Mouse (Mus musculus): ENCODE measurements around the gene Nlrp14. TPM values are rescaled to one million over a fixed set of nuclear protein-coding genes. Genes with fewer than 3 reads are reported as not detected.

The Nlrp14 gene
- total and polyA plus RNA-seq, 2 experiments from 2014 or later: not detected

DNA sequence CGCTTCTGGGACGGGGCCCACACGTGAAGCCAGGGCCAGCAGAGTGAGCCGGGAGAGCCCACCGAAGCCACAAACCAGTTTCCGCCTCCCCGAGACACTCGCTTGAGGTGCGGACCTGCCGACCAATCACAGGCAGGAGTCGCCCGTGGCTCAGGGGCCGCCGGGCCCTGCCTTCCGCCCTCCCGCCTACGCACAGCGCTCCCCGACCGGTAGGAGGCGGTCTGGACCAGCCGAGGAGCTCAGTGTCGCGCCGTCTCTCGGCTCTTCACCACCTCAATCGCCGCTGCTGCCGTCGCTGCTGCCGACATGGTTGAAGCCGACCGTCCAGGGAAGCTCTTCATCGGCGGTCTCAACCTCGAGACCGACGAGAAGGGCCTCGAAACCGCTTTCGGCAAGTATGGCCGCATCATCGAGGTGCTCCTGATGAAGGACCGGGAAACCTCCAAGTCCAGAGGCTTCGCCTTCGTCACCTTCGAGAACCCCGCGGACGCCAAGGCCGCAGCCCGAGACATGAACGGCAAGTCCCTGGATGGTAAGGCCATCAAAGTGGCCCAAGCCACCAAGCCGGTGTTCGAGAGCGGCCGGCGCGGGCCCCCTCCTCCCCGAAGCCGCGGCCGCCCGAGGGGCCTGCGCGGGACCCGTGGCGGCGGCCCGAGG, 42.5 kb downstream of the Nlrp14 start, which contains the start of gene Rbmxl2:
Gene Rbmxl2 (plus strand): TSS at position 242 of the 657 bp plus-strand sequence.
- Histone ChIP-seq H3K4me2 (ENCODE audit: low read depth, low read length, poor library complexity, severe bottlenecking) (no peak within 1 kb of the TSS), H3K36me3 (ENCODE audit: insufficient read depth, low read length) (no peaks in the 10 kb centered on the region), H3K9ac (replicated peaks; ENCODE audit: low read length, poor library complexity, severe bottlenecking) (no peak within 1 kb of the TSS), H3K4me3 (ENCODE audit: low read depth, low read length) (peak within 1 kb of the TSS; percentile 23), H3K9me3 (ENCODE audit: low read length) (peaks cover 16% of the 10 kb centered on the region), H3K27me3 (ENCODE audit: insufficient read depth, low read length) (peaks cover 26% of the 10 kb centered on the region), H3K4me1 (ENCODE audit: insufficient read depth, low read length) (no peaks in the 10 kb centered on the region), H3K27ac (ENCODE audit: low read depth, low read length) (no peak within 1 kb of the TSS)
- ATAC-seq (ENCODE audit: low FRiP score) (no peak), DNase-seq (ENCODE audit: low spot score) (no peak)
- 49% methylated on average over 60 of the region's 70 CpGs for WGBS
- TF ChIP-seq CTCF (IDR thresholded peaks at IDR 0.05): no peak

GRCm38 (mm10) chr7:107210126-107210576, 43.4 kb downstream of the Nlrp14 start:
- Histone ChIP-seq H3K4me3 (ENCODE audit: low read depth, low read length) (peak overlapping the region; percentile 23), H3K9ac (replicated peaks; ENCODE audit: low read length, poor library complexity, severe bottlenecking) (no peak overlapping the region), H3K27ac (ENCODE audit: low read depth, low read length) (no peak overlapping the region), H3K4me2 (ENCODE audit: low read depth, low read length, poor library complexity, severe bottlenecking) (no peak overlapping the region), H3K27me3 (ENCODE audit: insufficient read depth, low read length) (peaks cover 26% of the 10 kb centered on the region), H3K9me3 (ENCODE audit: low read length) (peaks cover 16% of the 10 kb centered on the region), H3K4me1 (ENCODE audit: insufficient read depth, low read length) (no peaks in the 10 kb centered on the region), H3K36me3 (ENCODE audit: insufficient read depth, low read length) (no peaks in the 10 kb centered on the region)
- ATAC-seq (ENCODE audit: low FRiP score) (peak; percentile 38; the same call in 1 of the 2 replicates), DNase-seq (ENCODE audit: low spot score) (no peak)
- no peak for TF ChIP-seq CTCF (IDR thresholded peaks at IDR 0.05)
- WGBS: 34% methylated on average over 62 of the region's 77 CpGs

DNA sequence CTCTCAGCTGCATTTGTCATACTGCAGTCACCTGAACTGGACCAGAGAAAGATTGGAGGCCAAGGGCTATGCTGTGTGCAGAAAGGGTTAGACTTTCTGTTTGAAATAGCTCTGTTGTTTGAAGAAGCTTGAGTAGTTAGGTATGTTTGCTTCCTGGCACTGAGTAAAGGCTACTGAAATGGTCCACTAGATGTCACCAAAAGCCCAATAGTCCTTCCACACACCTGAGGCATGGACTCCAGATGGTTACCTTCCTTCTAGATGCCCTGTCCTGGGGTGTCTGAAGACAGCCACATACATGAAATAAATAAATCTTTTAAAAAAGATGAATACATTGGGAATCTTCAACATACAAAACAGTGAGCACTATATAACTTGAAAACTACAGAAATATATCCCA, 48.9 kb downstream of the Nlrp14 start:
- H3K27ac ChIP-seq (ENCODE audit: low read depth, low read length): no peak overlapping the region
- peaks cover 10% of the 10 kb centered on the region for H3K27me3 ChIP-seq (ENCODE audit: insufficient read depth, low read length)
- H3K9ac ChIP-seq (replicated peaks; ENCODE audit: low read length, poor library complexity, severe bottlenecking): no peak overlapping the region
- peak; percentile 72 for DNase-seq (ENCODE audit: low spot score)
- H3K36me3 ChIP-seq (ENCODE audit: insufficient read depth, low read length): no peaks in the 10 kb centered on the region
- H3K4me3 ChIP-seq (ENCODE audit: low read depth, low read length): no peak overlapping the region
- peak; percentile 78; the same call in 1 of the 2 replicates for ATAC-seq (ENCODE audit: low FRiP score)
- H3K4me1 ChIP-seq (ENCODE audit: insufficient read depth, low read length): no peaks in the 10 kb centered on the region
- no peaks in the 10 kb centered on the region for H3K9me3 ChIP-seq (ENCODE audit: low read length)
- TF ChIP-seq CTCF (IDR thresholded peaks at IDR 0.05): peak; percentile 87
- H3K4me2 ChIP-seq (ENCODE audit: low read depth, low read length, poor library complexity, severe bottlenecking): no peak overlapping the region

GRCm38 (mm10) chr7:107216845-107217244, 50.1 kb downstream of the Nlrp14 start:
- Histone ChIP-seq H3K27ac (ENCODE audit: low read depth, low read length) (no peak overlapping the region), H3K9ac (replicated peaks; ENCODE audit: low read length, poor library complexity, severe bottlenecking) (no peak overlapping the region), H3K4me3 (ENCODE audit: low read depth, low read length) (no peak overlapping the region), H3K4me2 (ENCODE audit: low read depth, low read length, poor library complexity, severe bottlenecking) (no peak overlapping the region), H3K27me3 (ENCODE audit: insufficient read depth, low read length) (no peaks in the 10 kb centered on the region), H3K4me1 (ENCODE audit: insufficient read depth, low read length) (no peaks in the 10 kb centered on the region), H3K9me3 (ENCODE audit: low read length) (no peaks in the 10 kb centered on the region), H3K36me3 (ENCODE audit: insufficient read depth, low read length) (no peaks in the 10 kb centered on the region)
- DNase-seq (ENCODE audit: low spot score) (no peak), ATAC-seq (ENCODE audit: low FRiP score) (no peak)
- WGBS: 79% methylated on average over 2 of the region's 2 CpGs
- peak; percentile 35 for TF ChIP-seq CTCF (IDR thresholded peaks at IDR 0.05)

DNA sequence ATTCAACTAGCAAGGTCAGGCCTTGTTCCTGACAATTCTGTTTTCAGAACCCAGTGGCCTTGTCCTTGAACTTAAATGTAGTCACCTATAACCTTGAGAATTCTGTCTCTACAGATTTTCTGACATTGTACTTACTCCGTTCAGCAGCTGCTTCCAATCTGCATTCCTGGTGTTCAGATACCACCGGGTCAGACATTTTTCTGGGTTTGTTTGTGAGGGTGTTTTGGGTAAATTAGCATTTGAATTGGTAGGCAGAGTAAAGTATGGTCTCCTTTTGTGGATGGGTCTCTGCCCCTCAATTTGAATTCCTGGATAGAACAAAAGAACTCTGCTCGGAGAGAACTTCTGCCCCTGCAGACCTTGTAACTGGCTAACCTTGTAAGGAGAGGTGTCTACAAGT, 70.1 kb downstream of the Nlrp14 start:
- Histone ChIP-seq H3K4me2 (ENCODE audit: low read depth, low read length, poor library complexity, severe bottlenecking) (no peak overlapping the region), H3K9me3 (ENCODE audit: low read length) (no peaks in the 10 kb centered on the region), H3K4me1 (ENCODE audit: insufficient read depth, low read length) (no peaks in the 10 kb centered on the region), H3K9ac (replicated peaks; ENCODE audit: low read length, poor library complexity, severe bottlenecking) (no peak overlapping the region), H3K27ac (ENCODE audit: low read depth, low read length) (no peak overlapping the region), H3K4me3 (ENCODE audit: low read depth, low read length) (no peak overlapping the region), H3K27me3 (ENCODE audit: insufficient read depth, low read length) (no peaks in the 10 kb centered on the region), H3K36me3 (ENCODE audit: insufficient read depth, low read length) (no peaks in the 10 kb centered on the region)
- ATAC-seq (ENCODE audit: low FRiP score) (no peak), DNase-seq (ENCODE audit: low spot score) (no peak)
- TF ChIP-seq CTCF (IDR thresholded peaks at IDR 0.05): no peak
- WGBS: 27% methylated on average over 3 of the region's 3 CpGs

DNA sequence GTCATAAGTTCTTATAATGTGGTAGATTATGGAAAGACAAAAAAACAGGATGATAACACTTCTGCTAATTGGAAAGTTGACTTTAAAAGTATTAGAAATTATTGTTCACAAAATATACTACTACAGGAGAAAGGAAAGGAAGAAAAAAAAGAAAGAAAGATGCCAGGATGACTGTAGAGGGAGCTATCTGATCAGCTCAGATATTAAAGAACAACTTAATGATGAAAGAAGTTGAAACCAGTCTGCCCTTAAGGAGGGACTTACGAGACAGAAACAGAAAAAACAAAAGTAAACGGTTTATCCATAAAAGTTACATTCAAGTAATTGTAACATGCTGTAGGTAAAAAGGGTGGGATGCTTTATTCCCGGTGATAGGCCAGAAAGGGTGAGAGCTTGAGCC, 70.7 kb downstream of the Nlrp14 start:
- DNase-seq (ENCODE audit: low spot score) (peak; percentile 28), ATAC-seq (ENCODE audit: low FRiP score) (no peak)
- H3K27me3 ChIP-seq (ENCODE audit: insufficient read depth, low read length): no peaks in the 10 kb centered on the region
- no peaks in the 10 kb centered on the region for H3K9me3 ChIP-seq (ENCODE audit: low read length)
- H3K4me2 ChIP-seq (ENCODE audit: low read depth, low read length, poor library complexity, severe bottlenecking): no peak overlapping the region
- H3K36me3 ChIP-seq (ENCODE audit: insufficient read depth, low read length): no peaks in the 10 kb centered on the region
- 74% methylated on average over 3 of the region's 3 CpGs for WGBS
- no peak overlapping the region for H3K4me3 ChIP-seq (ENCODE audit: low read depth, low read length)
- TF ChIP-seq CTCF (IDR thresholded peaks at IDR 0.05): peak; percentile 66
- H3K9ac ChIP-seq (replicated peaks; ENCODE audit: low read length, poor library complexity, severe bottlenecking): no peak overlapping the region
- no peak overlapping the region for H3K27ac ChIP-seq (ENCODE audit: low read depth, low read length)
- H3K4me1 ChIP-seq (ENCODE audit: insufficient read depth, low read length): no peaks in the 10 kb centered on the region
